Mouse (Mus musculus): ENCODE data around the gene Hipk3. TPM values are rescaled to one million over a fixed set of nuclear protein-coding genes. Genes with fewer than 3 reads are reported as not detected.

Gene Hipk3
- polyA plus RNA-seq, 1 experiment from 2014 or later = 71.4 TPM

GRCm38 (mm10) chr2:104471161-104471560 lies 23.1 kb downstream of the Hipk3 start:
- Histone ChIP-seq H3K9me3 (replicated peaks) (no peaks in the 10 kb centered on the region), H3K27me3 (replicated peaks) (no peaks in the 10 kb centered on the region), H3K4me1 (replicated peaks) (peaks cover 30% of the 10 kb centered on the region), H3K4me3 (no peak overlapping the region), H3K27ac (ENCODE audit: poor library complexity, severe bottlenecking) (peak overlapping the region; percentile 39; the same call in 1 of the 2 replicates), H3K36me3 (peaks cover 11% of the 10 kb centered on the region), H3K4me2 (no peak overlapping the region), H3K9ac (no peak overlapping the region)
- WGBS = 88% methylated on average over 16 of the region's 16 CpGs
- no peak for ATAC-seq (ENCODE audit: insufficient number of reproducible peaks, low FRiP score)

DNA sequence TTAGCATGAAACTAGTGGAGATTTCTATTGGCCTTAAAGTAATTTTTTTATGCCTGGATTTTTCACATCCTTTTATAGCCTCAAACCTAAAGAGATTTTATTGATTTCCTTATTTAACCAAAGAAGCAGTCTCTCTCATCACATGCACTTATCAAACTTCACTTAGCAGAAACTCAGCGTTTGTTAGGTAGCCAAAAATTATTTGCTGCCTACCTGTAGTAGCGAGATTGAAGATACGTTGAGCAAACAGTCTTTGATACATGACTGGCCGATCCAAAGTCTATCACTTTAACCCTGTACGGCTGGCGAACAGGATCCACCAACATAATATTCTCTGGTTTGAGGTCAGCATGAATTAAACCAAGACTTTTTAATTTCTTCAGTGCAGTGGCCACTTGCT lies 23.7 kb downstream of the Hipk3 start:
- H3K9ac ChIP-seq = no peak overlapping the region
- no peak overlapping the region for H3K4me3 ChIP-seq
- H3K27me3 ChIP-seq (replicated peaks) = no peaks in the 10 kb centered on the region
- peaks cover 31% of the 10 kb centered on the region for H3K4me1 ChIP-seq (replicated peaks)
- H3K36me3 ChIP-seq = peaks cover 11% of the 10 kb centered on the region
- 0 out of 2 replicates have a peak overlapping the region, but pooled peaks have one; percentile 39 for H3K27ac ChIP-seq (ENCODE audit: poor library complexity, severe bottlenecking)
- 88% methylated on average over 6 of the region's 6 CpGs for WGBS
- H3K9me3 ChIP-seq (replicated peaks) = no peaks in the 10 kb centered on the region
- no peak overlapping the region for H3K4me2 ChIP-seq
- no peak for ATAC-seq (ENCODE audit: insufficient number of reproducible peaks, low FRiP score)

GRCm38 (mm10) chr2:104468419-104468818 lies 25.8 kb downstream of the Hipk3 start:
- WGBS = 41% methylated on average over 5 of the region's 5 CpGs
- H3K27ac ChIP-seq (ENCODE audit: poor library complexity, severe bottlenecking) = peak overlapping the region; percentile 95
- H3K36me3 ChIP-seq = peaks cover 11% of the 10 kb centered on the region
- H3K4me1 ChIP-seq (replicated peaks) = peaks cover 35% of the 10 kb centered on the region
- no peak for ATAC-seq (ENCODE audit: insufficient number of reproducible peaks, low FRiP score)
- no peaks in the 10 kb centered on the region for H3K9me3 ChIP-seq (replicated peaks)
- peak overlapping the region; percentile 51 for H3K4me2 ChIP-seq
- H3K9ac ChIP-seq = peak overlapping the region; percentile 65; the same call in 1 of the 2 replicates
- no peak overlapping the region for H3K4me3 ChIP-seq
- H3K27me3 ChIP-seq (replicated peaks) = no peaks in the 10 kb centered on the region

DNA sequence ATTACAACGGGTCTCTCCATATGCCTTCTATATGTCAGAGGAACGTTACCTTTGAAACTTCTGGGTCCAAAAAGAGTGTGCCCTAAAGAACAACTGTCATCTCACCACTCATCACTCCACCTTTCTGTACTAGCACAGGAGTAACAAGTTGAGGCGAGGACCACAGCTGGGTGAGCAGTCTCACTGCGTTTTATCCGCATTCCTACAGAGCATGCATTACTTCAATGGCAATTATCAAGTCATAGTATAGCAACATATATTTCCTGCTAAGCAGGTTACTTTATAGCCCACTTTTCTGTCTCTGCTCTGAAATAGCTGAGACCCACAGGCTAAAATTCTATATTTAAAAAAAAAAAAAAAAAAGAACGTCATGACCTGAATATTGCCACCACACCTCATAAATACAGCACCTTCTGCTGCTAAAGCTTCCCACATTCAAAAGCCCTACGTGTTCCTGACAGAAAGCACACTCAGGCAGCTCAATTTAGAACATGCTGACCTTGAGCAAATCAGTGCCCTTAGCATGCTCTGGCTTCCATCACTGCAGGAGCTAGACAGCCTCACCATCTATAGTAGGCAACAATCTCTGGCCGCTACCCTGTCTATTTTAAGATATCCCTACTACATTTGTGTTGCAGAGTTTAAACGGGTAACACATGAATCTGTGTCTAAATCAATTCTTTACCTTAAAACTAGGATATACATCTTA lies 27.2 kb downstream of the Hipk3 start:
- Histone ChIP-seq H3K4me2 (peak overlapping the region; percentile 57), H3K4me1 (replicated peaks) (peaks cover 38% of the 10 kb centered on the region), H3K27ac (ENCODE audit: poor library complexity, severe bottlenecking) (peak overlapping the region; percentile 100), H3K9ac (peak overlapping the region; percentile 58), H3K9me3 (replicated peaks) (no peaks in the 10 kb centered on the region), H3K27me3 (replicated peaks) (no peaks in the 10 kb centered on the region), H3K36me3 (peaks cover 17% of the 10 kb centered on the region), H3K4me3 (peak overlapping the region; percentile 18; the same call in 1 of the 2 replicates)
- WGBS = 33% methylated on average over 9 of the region's 9 CpGs
- ATAC-seq (ENCODE audit: insufficient number of reproducible peaks, low FRiP score) = peak; percentile 81

GRCm38 (mm10) chr2:104465639-104466430 lies 28.4 kb downstream of the Hipk3 start:
- Histone ChIP-seq H3K9ac (peak overlapping the region; percentile 21), H3K4me2 (peak overlapping the region; percentile 57), H3K36me3 (peaks cover 9% of the 10 kb centered on the region; the same call in 1 of the 2 replicates), H3K4me3 (no peak overlapping the region), H3K27ac (ENCODE audit: poor library complexity, severe bottlenecking) (peak overlapping the region; percentile 100), H3K4me1 (replicated peaks) (peaks cover 33% of the 10 kb centered on the region), H3K27me3 (replicated peaks) (no peaks in the 10 kb centered on the region), H3K9me3 (replicated peaks) (no peaks in the 10 kb centered on the region)
- 87% methylated on average over 8 of the region's 8 CpGs for WGBS
- no peak for ATAC-seq (ENCODE audit: insufficient number of reproducible peaks, low FRiP score)

DNA sequence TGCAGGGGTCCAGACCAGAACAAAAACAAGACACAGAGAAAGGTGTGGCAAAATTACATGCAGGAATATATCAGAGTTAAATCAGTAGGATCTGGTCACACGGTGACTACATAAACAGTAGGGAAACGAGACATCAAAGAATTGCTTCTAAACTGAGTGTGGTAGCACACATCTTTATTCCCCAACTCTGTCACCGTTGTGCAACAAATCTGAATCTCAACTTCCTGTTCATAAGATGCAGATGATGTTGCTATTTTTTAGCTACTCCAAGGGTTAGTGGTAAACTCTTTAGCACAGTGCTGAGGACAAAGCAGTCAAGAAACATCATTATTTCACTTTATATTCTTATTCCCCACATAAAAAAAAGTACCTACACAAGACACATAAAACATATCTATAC lies 34.2 kb downstream of the Hipk3 start:
- peaks cover 57% of the 10 kb centered on the region for H3K4me1 ChIP-seq (replicated peaks)
- H3K9me3 ChIP-seq (replicated peaks) = no peaks in the 10 kb centered on the region
- no peak overlapping the region for H3K4me2 ChIP-seq
- H3K36me3 ChIP-seq = 0 out of 2 replicates have a peak, but pooled peaks cover 6% of the 10 kb centered on the region
- H3K4me3 ChIP-seq = no peak overlapping the region
- 0 out of 2 replicates have a peak overlapping the region, but pooled peaks have one; percentile 73 for H3K27ac ChIP-seq (ENCODE audit: poor library complexity, severe bottlenecking)
- H3K9ac ChIP-seq = no peak overlapping the region
- H3K27me3 ChIP-seq (replicated peaks) = no peaks in the 10 kb centered on the region
- WGBS = 50% methylated on average over 3 of the region's 3 CpGs
- no peak for ATAC-seq (ENCODE audit: insufficient number of reproducible peaks, low FRiP score)

- Histone ChIP-seq H3K27ac (ENCODE audit: poor library complexity, severe bottlenecking) (peak overlapping the region; percentile 55), H3K9me3 (replicated peaks) (no peaks in the 10 kb centered on the region), H3K36me3 (0 out of 2 replicates have a peak, but pooled peaks cover 6% of the 10 kb centered on the region), H3K4me2 (no peak overlapping the region), H3K9ac (no peak overlapping the region), H3K4me1 (replicated peaks) (peaks cover 63% of the 10 kb centered on the region), H3K27me3 (replicated peaks) (no peaks in the 10 kb centered on the region), H3K4me3 (no peak overlapping the region)
- no peak for ATAC-seq (ENCODE audit: insufficient number of reproducible peaks, low FRiP score)
- WGBS = 71% methylated on average over 8 of the region's 8 CpGs
Observed at GRCm38 (mm10) chr2:104458569-104459332, 35.5 kb downstream of the Hipk3 start.

- H3K27ac ChIP-seq (ENCODE audit: poor library complexity, severe bottlenecking) = 0 out of 2 replicates have a peak overlapping the region, but pooled peaks have one; percentile 38
Observed at GRCm38 (mm10) chr2:104457106-104457505, 37.1 kb downstream of the Hipk3 start.

DNA sequence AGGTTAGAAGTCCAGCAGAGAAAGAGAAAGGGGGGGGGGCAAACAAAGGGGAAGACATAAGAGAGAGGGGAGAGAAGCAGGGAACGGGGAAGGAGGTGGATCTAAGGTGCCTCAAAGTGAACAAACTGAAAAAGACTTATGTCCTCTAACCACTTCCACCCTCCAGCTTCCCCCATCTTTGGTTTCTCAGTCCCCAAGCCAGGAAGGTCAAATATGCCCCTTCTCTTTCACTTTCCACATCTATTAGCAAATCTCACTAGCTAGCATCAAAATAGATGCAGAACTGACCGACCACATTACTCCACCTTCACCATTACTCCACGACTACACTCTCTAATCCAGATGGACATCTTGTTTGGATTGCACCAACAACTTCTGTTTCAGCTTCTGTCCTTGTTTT lies 43.6 kb downstream of the Hipk3 start:
- H3K27ac ChIP-seq (ENCODE audit: poor library complexity, severe bottlenecking) = peak overlapping the region; percentile 75
- no peaks in the 10 kb centered on the region for H3K9me3 ChIP-seq (replicated peaks)
- 0 out of 2 replicates have a peak overlapping the region, but pooled peaks have one; percentile 6 for H3K4me2 ChIP-seq
- no peak for ATAC-seq (ENCODE audit: insufficient number of reproducible peaks, low FRiP score)
- peaks cover 5% of the 10 kb centered on the region for H3K36me3 ChIP-seq
- H3K4me1 ChIP-seq (replicated peaks) = peaks cover 74% of the 10 kb centered on the region
- H3K27me3 ChIP-seq (replicated peaks) = no peaks in the 10 kb centered on the region
- 49% methylated on average over 3 of the region's 3 CpGs for WGBS
- no peak overlapping the region for H3K9ac ChIP-seq
- no peak overlapping the region for H3K4me3 ChIP-seq

More at GRCm38 (mm10) chr2:104457106-104457505, 37.1 kb downstream of the Hipk3 start:
- Histone ChIP-seq H3K4me2 (no peak overlapping the region), H3K36me3 (no peaks in the 10 kb centered on the region), H3K9ac (no peak overlapping the region), H3K4me1 (replicated peaks) (peaks cover 65% of the 10 kb centered on the region), H3K27me3 (replicated peaks) (no peaks in the 10 kb centered on the region), H3K9me3 (replicated peaks) (no peaks in the 10 kb centered on the region), H3K4me3 (no peak overlapping the region)
- 50% methylated on average over 3 of the region's 3 CpGs for WGBS
- ATAC-seq (ENCODE audit: insufficient number of reproducible peaks, low FRiP score) = no peak

DNA sequence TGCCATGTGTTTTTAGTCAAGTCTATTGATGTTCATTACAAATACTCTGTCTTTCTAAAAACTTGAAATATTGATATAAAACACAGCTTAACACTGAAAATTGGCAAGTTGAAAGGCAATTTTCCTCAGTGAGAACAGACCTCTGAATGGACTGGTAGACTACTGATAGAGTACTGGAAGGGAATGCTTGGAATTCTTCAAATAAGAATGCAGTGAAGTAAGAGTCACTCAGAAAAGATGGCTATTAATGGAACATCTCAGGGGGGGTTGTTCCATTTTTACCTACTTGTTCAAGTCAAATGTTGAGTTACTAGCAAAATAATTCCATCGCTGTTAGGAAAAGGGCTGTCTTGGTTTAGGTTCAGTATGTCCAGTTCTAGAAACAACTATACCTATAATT lies 45.1 kb downstream of the Hipk3 start:
- Histone ChIP-seq H3K4me3 (no peak overlapping the region), H3K36me3 (peaks cover 11% of the 10 kb centered on the region), H3K27me3 (replicated peaks) (no peaks in the 10 kb centered on the region), H3K9me3 (replicated peaks) (no peaks in the 10 kb centered on the region), H3K9ac (no peak overlapping the region), H3K4me1 (replicated peaks) (peaks cover 61% of the 10 kb centered on the region), H3K4me2 (peak overlapping the region; percentile 35; the same call in 1 of the 2 replicates), H3K27ac (ENCODE audit: poor library complexity, severe bottlenecking) (peak overlapping the region; percentile 94)
- peak; percentile 58; the same call in 1 of the 2 replicates for ATAC-seq (ENCODE audit: insufficient number of reproducible peaks, low FRiP score)
- 36% methylated on average over 1 of the region's 1 CpGs for WGBS

All from heart, embryonic 12.5 days (tissue).